Mouse (Mus musculus) cerebellum, adult 11-12 months (tissue): ENCODE data around the gene Fpr2.
"Not testable (repeated sequence)": the region's sequence is repeated elsewhere in the genome, so short reads cannot be mapped to it uniquely, and the experiment has no call there.

Experiments
- DNase-seq: peaks from one replicate; pipeline ENCODE4 v3.0.0; 2022

The Fpr2 gene

GRCm38 (mm10) chr17:17883840-17884239, 3.8 kb upstream of the Fpr2 start, which contains the start of gene Fpr1:
TSS of gene Fpr1 (minus strand) at chr17:17883940.
- no peak for DNase-seq

- DNase-seq = no peak
Observed at GRCm38 (mm10) chr17:17889732-17890425, 2.3 kb downstream of the Fpr2 start.

GRCm38 (mm10) chr17:17896039-17896438, 8.4 kb downstream of the Fpr2 start:
- peak; percentile 6 for DNase-seq

GRCm38 (mm10) chr17:17899268-17899667, 11.6 kb downstream of the Fpr2 start:
- DNase-seq = no peak

GRCm38 (mm10) chr17:17900768-17901167, 13.1 kb downstream of the Fpr2 start:
- DNase-seq = no peak

- DNase-seq = peak; percentile 88
Observed at GRCm38 (mm10) chr17:17909636-17910421, 22.2 kb downstream of the Fpr2 start.

- DNase-seq = not testable (repeated sequence)
Observed at GRCm38 (mm10) chr17:17912618-17913017, 25.0 kb downstream of the Fpr2 start.

- no peak for DNase-seq
Observed at GRCm38 (mm10) chr17:17917376-17917775, 29.8 kb downstream of the Fpr2 start.

- no peak for DNase-seq
Observed at GRCm38 (mm10) chr17:17917782-17918181, 30.2 kb downstream of the Fpr2 start.
